Mouse (Mus musculus): ENCODE data around the gene Enah. TPM values are rescaled to one million over a fixed set of nuclear protein-coding genes. Genes with fewer than 3 reads are reported as not detected.

Gene Enah
- polyA plus RNA-seq, 1 experiment from 2014 or later = 27.3 TPM

GRCm38 (mm10) chr1:181852466-181852865 lies 167.3 kb downstream of the Enah start:
- ATAC-seq = no peak
- peaks cover 4% of the 10 kb centered on the region; the same call in 1 of the 2 replicates for H3K4me1 ChIP-seq (ENCODE audit: control insufficient read depth, insufficient read depth, low read length)
- no peak overlapping the region for H3K9ac ChIP-seq (ENCODE audit: low read depth, low read length)
- H3K36me3 ChIP-seq (ENCODE audit: control insufficient read depth, insufficient read depth, low read length) = no peaks in the 10 kb centered on the region
- no peaks in the 10 kb centered on the region for H3K9me3 ChIP-seq (replicated peaks; ENCODE audit: control insufficient read depth, low read length, poor library complexity, severe bottlenecking)
- H3K4me2 ChIP-seq (ENCODE audit: low read length) = no peak overlapping the region; the same call in 1 of the 2 replicates
- no peak overlapping the region for H3K4me3 ChIP-seq (ENCODE audit: low read depth, low read length)
- no peak overlapping the region for H3K27ac ChIP-seq (ENCODE audit: low read length)
- H3K27me3 ChIP-seq (ENCODE audit: control insufficient read depth, insufficient read depth, low read depth, low read length) = peaks cover 3% of the 10 kb centered on the region
- 59% methylated on average over 13 of the region's 13 CpGs for WGBS

GRCm38 (mm10) chr1:181851521-181852310 lies 168.1 kb downstream of the Enah start:
- H3K36me3 ChIP-seq (ENCODE audit: control insufficient read depth, insufficient read depth, low read length) = no peaks in the 10 kb centered on the region
- peaks cover 3% of the 10 kb centered on the region for H3K27me3 ChIP-seq (ENCODE audit: control insufficient read depth, insufficient read depth, low read depth, low read length)
- H3K4me1 ChIP-seq (ENCODE audit: control insufficient read depth, insufficient read depth, low read length) = peaks cover 4% of the 10 kb centered on the region; the same call in 1 of the 2 replicates
- no peaks in the 10 kb centered on the region for H3K9me3 ChIP-seq (replicated peaks; ENCODE audit: control insufficient read depth, low read length, poor library complexity, severe bottlenecking)
- H3K27ac ChIP-seq (ENCODE audit: low read length) = no peak overlapping the region
- no peak overlapping the region for H3K9ac ChIP-seq (ENCODE audit: low read depth, low read length)
- H3K4me2 ChIP-seq (ENCODE audit: low read length) = no peak overlapping the region
- no peak overlapping the region for H3K4me3 ChIP-seq (ENCODE audit: low read depth, low read length)
- no peak for ATAC-seq
- WGBS = 90% methylated on average over 12 of the region's 12 CpGs

GRCm38 (mm10) chr1:181850441-181850840 lies 169.3 kb downstream of the Enah start:
- H3K4me2 ChIP-seq (ENCODE audit: low read length) = no peak overlapping the region
- ATAC-seq = no peak
- H3K9me3 ChIP-seq (replicated peaks; ENCODE audit: control insufficient read depth, low read length, poor library complexity, severe bottlenecking) = no peaks in the 10 kb centered on the region
- peaks cover 4% of the 10 kb centered on the region; the same call in 1 of the 2 replicates for H3K4me1 ChIP-seq (ENCODE audit: control insufficient read depth, insufficient read depth, low read length)
- no peaks in the 10 kb centered on the region for H3K36me3 ChIP-seq (ENCODE audit: control insufficient read depth, insufficient read depth, low read length)
- WGBS = 86% methylated on average over 4 of the region's 4 CpGs
- no peak overlapping the region for H3K9ac ChIP-seq (ENCODE audit: low read depth, low read length)
- H3K27ac ChIP-seq (ENCODE audit: low read length) = no peak overlapping the region
- peaks cover 3% of the 10 kb centered on the region for H3K27me3 ChIP-seq (ENCODE audit: control insufficient read depth, insufficient read depth, low read depth, low read length)
- no peak overlapping the region for H3K4me3 ChIP-seq (ENCODE audit: low read depth, low read length)

- no peak overlapping the region for H3K9ac ChIP-seq (ENCODE audit: low read depth, low read length)
- 94% methylated on average over 1 of the region's 1 CpGs for WGBS
- no peaks in the 10 kb centered on the region for H3K36me3 ChIP-seq (ENCODE audit: control insufficient read depth, insufficient read depth, low read length)
- no peak overlapping the region for H3K4me3 ChIP-seq (ENCODE audit: low read depth, low read length)
- peaks cover 2% of the 10 kb centered on the region; the same call in 1 of the 2 replicates for H3K4me1 ChIP-seq (ENCODE audit: control insufficient read depth, insufficient read depth, low read length)
- no peak overlapping the region for H3K4me2 ChIP-seq (ENCODE audit: low read length)
- no peaks in the 10 kb centered on the region for H3K9me3 ChIP-seq (replicated peaks; ENCODE audit: control insufficient read depth, low read length, poor library complexity, severe bottlenecking)
- H3K27me3 ChIP-seq (ENCODE audit: control insufficient read depth, insufficient read depth, low read depth, low read length) = peaks cover 3% of the 10 kb centered on the region
- ATAC-seq = no peak
- no peak overlapping the region for H3K27ac ChIP-seq (ENCODE audit: low read length)
These were observed 171.6 kb downstream of the Enah start for GRCm38 (mm10) chr1:181848210-181848609.

DNA sequence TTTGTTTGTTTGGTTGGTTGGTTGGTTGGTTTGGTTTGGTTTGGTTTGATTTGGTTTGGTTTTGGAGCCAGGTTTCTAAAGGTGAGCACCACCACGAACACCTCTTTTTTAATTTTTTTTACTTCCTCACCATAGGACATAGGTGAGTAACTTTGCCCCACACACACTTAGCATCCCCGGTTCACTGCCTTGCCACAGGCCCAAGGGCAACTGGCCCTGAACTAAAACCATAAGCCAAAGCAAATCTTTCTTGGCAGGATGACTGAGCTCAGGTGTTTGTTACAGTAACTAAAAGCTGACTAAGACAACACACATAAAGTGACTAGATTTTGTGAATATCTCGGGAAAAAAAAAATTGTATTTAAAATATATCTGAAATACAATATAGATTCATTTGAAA lies 172.4 kb downstream of the Enah start:
- no peak overlapping the region for H3K4me2 ChIP-seq (ENCODE audit: low read length)
- no peaks in the 10 kb centered on the region for H3K36me3 ChIP-seq (ENCODE audit: control insufficient read depth, insufficient read depth, low read length)
- H3K27me3 ChIP-seq (ENCODE audit: control insufficient read depth, insufficient read depth, low read depth, low read length) = no peaks in the 10 kb centered on the region
- no peak overlapping the region for H3K27ac ChIP-seq (ENCODE audit: low read length)
- H3K4me1 ChIP-seq (ENCODE audit: control insufficient read depth, insufficient read depth, low read length) = peaks cover 6% of the 10 kb centered on the region; the same call in 1 of the 2 replicates
- WGBS = 87% methylated on average over 3 of the region's 3 CpGs
- no peak overlapping the region for H3K4me3 ChIP-seq (ENCODE audit: low read depth, low read length)
- no peak overlapping the region for H3K9ac ChIP-seq (ENCODE audit: low read depth, low read length)
- H3K9me3 ChIP-seq (replicated peaks; ENCODE audit: control insufficient read depth, low read length, poor library complexity, severe bottlenecking) = no peaks in the 10 kb centered on the region
- no peak for ATAC-seq

Other genes with a start within 250 kb of the Enah start
- gene Lbr, start 176.9 kb downstream of the Enah start, polyA plus RNA-seq (2015; fragmentation: Nextera tagmentation; extraction: Ambion mirVana) = 27.8 and 30.6 TPM in 2 replicates
- 132 and 139 TPM in 2 replicates for gene Srp9, start 104.7 kb upstream of the Enah start, polyA plus RNA-seq (2015; fragmentation: Nextera tagmentation; extraction: Ambion mirVana)
- not detected in 2 replicates for gene Vmn1r1, start 144.5 kb upstream of the Enah start, polyA plus RNA-seq (2015; fragmentation: Nextera tagmentation; extraction: Ambion mirVana)

Measured in midbrain, embryonic 16.5 days (tissue).